ENCODE assay signal across 18 mouse cellular contexts in genomic region chr12:114962105-114962504, GRCm38 (mm10).
DNase-seq lines count a peak whose midpoint lies in the region; ATAC-seq lines count a peak whose summit lies in the region.
"Had no signal": no experiment of that assay in that cellular context is flagged by ENCODE, and none has a peak within 500 bp of the region (broad histone marks: within the 10 kb centered on the region; RNA-seq: fewer than 3 reads in every experiment).

No protein-coding gene starts in this region.

- peak; percentile 28 for ATAC-seq in activated CD4-positive, CD25-positive, alpha-beta regulatory T cell, adult 4 months
- ATAC-seq in megakaryocyte, adult 5-6 weeks (ENCODE audit: poor library complexity, severe bottlenecking), result peak; percentile 85
- ATAC-seq: forebrain, embryonic 15.5 days; hindbrain, postnatal 0 days; intestine, postnatal 0 days had no signal

- DNase-seq in thymus, postnatal 14 days, result peak; percentile 32
- no peak for DNase-seq in thymus, postnatal 25 days
- no peak for DNase-seq in heart, postnatal 14 days
- no peak for DNase-seq in embryo, embryonic 10.5 days (ENCODE audit: low spot score)
- DNase-seq in layer of hippocampus, adult 8-10 months (ENCODE audit: low spot score in 2 of 2), result no peak
- DNase-seq: adrenal gland, postnatal 10 days; adrenal gland, postnatal 36 days; cerebellum, adult 18-20 months; cerebellum, adult 9-10 months; cerebellum, postnatal 25 days; embryo, embryonic 11 days; gastrocnemius, postnatal 25 days; heart, postnatal 36 days had no signal

- intact Hi-C loops in heart, postnatal 14 days (cut with DNase I), result no loop called here
